Mouse (Mus musculus) G1E (cell line): Measurements from ENCODE around the gene Tpbgl. TPM values are rescaled to one million over a fixed set of nuclear protein-coding genes. Genes with fewer than 3 reads are reported as not detected.

Experiments
- ATAC-seq: 2 replicates; pipeline ENCODE4 v1.8.0; 2016; ENCODE audit warnings: mild to moderate bottlenecking; ENCODE audit not compliant: insufficient number of reproducible peaks, poor library complexity, low FRiP score, severe bottlenecking; ENCODE audit errors: extremely low read depth
- DNase-seq: peaks from one replicate; pipeline ENCODE4 v3.0.0; 2012; ENCODE audit warnings: low spot score
- H3K27me3 ChIP-seq: 2 replicates; pipeline ENCODE4 v1.6.1; 2012; ENCODE audit warnings: mild to moderate bottlenecking, low read length, inconsistent platforms; ENCODE audit not compliant: insufficient read depth
- H3K36me3 ChIP-seq: replicated peaks from 2 replicates; pipeline ENCODE3; 2012; ENCODE audit warnings: mild to moderate bottlenecking, inconsistent platforms
- H3K4me1 ChIP-seq: 2 replicates; pipeline ENCODE4 v1.6.1; 2012; ENCODE audit warnings: low read depth, low read length, inconsistent platforms, mixed read lengths; ENCODE audit not compliant: insufficient read depth
- H3K4me3 ChIP-seq: 2 replicates; pipeline ENCODE4 v1.5.1; 2012; ENCODE audit warnings: low read depth, mild to moderate bottlenecking, inconsistent platforms, low read length, moderate library complexity, mixed read lengths
- H3K9me3 ChIP-seq: replicated peaks from 2 replicates; pipeline ENCODE4 v1.6.1; 2012; ENCODE audit warnings: inconsistent platforms
- CTCF ChIP-seq: IDR thresholded peaks from 2 replicates; pipeline ENCODE4 v1.5.1; 2012; ENCODE audit warnings: low read depth, low read length, inconsistent platforms, mixed read lengths
- GATA1 ChIP-seq: IDR thresholded peaks from 2 replicates; pipeline ENCODE4 v1.6.1; 2012; ENCODE audit warnings: borderline replicate concordance, low read length, inconsistent platforms, mixed read lengths
- GATA2 ChIP-seq: IDR thresholded peaks from 2 replicates; pipeline ENCODE4 v1.6.1; 2012; ENCODE audit warnings: low read depth, low read length, inconsistent platforms, borderline replicate concordance
- POLR2AphosphoS5 ChIP-seq: IDR thresholded peaks from 2 replicates; pipeline ENCODE4 v1.6.1; 2012; ENCODE audit warnings: low read depth, low read length, inconsistent platforms; ENCODE audit not compliant: insufficient replicate concordance
- TAL1 ChIP-seq: conservative IDR thresholded peaks from 2 replicates; pipeline ENCODE4 v1.6.1; 2012; ENCODE audit warnings: low read depth, low read length, inconsistent platforms, mixed read lengths
- polyA plus RNA-seq: library from polyadenylated mRNA; stranded (reverse); fragments of >175 nt; gene quantifications from 2 replicates; pipeline ENCODE4 v1.2.3, GENCODE M21; 2012
- total RNA-seq, 2 experiments: library from RNA; stranded (forward) in 1 of 2; stranded (reverse) in 1 of 2; fragments of 200-1000 nt in 1 of 2; fragments of >200 nt in 1 of 2; fragmentation: Nextera tagmentation in 1 of 2; gene quantifications; 2 replicates each; pipeline ENCODE4 v1.2.3; 2014 to 2017

Gene Tpbgl
- total and polyA plus RNA-seq, 3 experiments, result 0.05 TPM; not detected in 2

DNA sequence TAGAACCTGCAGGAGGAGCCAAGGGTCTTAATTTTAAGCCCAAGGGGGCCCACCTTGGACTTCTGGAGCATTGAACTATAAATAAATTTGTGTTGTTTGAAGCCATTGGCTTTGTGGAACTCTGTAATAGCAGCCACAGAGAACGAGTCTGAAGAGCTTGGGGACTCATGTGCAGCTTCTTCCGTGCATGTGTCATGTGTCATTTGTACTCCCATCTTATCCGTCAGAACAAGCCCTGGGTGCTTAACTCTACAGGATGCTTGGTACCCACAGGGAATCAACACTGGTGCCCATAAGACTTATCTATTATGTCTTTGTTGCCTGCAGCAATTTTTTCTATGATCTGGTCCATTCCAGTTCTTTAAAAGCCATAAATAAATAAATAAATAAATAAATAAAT lies 48.7 kb downstream of the Tpbgl start:
- no peaks in the 10 kb centered on the region; the same call in 1 of the 2 replicates for H3K27me3 ChIP-seq
- H3K36me3 ChIP-seq, result peaks cover 73% of the 10 kb centered on the region
- peaks cover 5% of the 10 kb centered on the region; the same call in 1 of the 2 replicates for H3K4me1 ChIP-seq
- no peaks in the 10 kb centered on the region for H3K9me3 ChIP-seq
- DNase-seq, result no peak
- ATAC-seq, result no peak
- no peak for TF ChIP-seq CTCF
- TF ChIP-seq POLR2AphosphoS5, result no peak
- TF ChIP-seq GATA1, result no peak
- TF ChIP-seq GATA2, result no peak
- TF ChIP-seq TAL1, result no peak
- no peak overlapping the region for H3K4me3 ChIP-seq

Other genes with a start within 250 kb of the Tpbgl start
- gene Gdpd5, start 245.7 kb downstream of the Tpbgl start, total RNA-seq (2014; fragmentation: Nextera tagmentation), result 0.24 TPM in 1 of 2 replicates, not detected in the other
- 0.23 and 0.49 TPM in 2 replicates for gene Gdpd5, start 245.7 kb downstream of the Tpbgl start, total RNA-seq (2017)
- 0.02 and 0.16 TPM in 2 replicates for gene Gdpd5, start 245.7 kb downstream of the Tpbgl start, polyA plus RNA-seq
- not detected in 2 replicates for gene Klhl35, start 161.1 kb downstream of the Tpbgl start, total RNA-seq (2014; fragmentation: Nextera tagmentation)
- not detected in 2 replicates for gene Klhl35, start 161.1 kb downstream of the Tpbgl start, total RNA-seq (2017)
- not detected in 2 replicates for gene Klhl35, start 161.1 kb downstream of the Tpbgl start, polyA plus RNA-seq
- 437 and 482 TPM in 2 replicates for gene Rps3, start 143.4 kb downstream of the Tpbgl start, total RNA-seq (2014; fragmentation: Nextera tagmentation)
- 2,538 and 2,989 TPM in 2 replicates for gene Rps3, start 143.4 kb downstream of the Tpbgl start, total RNA-seq (2017)
- gene Rps3, start 143.4 kb downstream of the Tpbgl start, polyA plus RNA-seq, result 399 and 541 TPM in 2 replicates
- gene Arrb1, start 91.6 kb downstream of the Tpbgl start, total RNA-seq (2014; fragmentation: Nextera tagmentation), result 73.5 and 108 TPM in 2 replicates
- 73.8 and 84.8 TPM in 2 replicates for gene Arrb1, start 91.6 kb downstream of the Tpbgl start, total RNA-seq (2017)
- gene Arrb1, start 91.6 kb downstream of the Tpbgl start, polyA plus RNA-seq, result 33.4 and 60.6 TPM in 2 replicates
- gene Slco2b1, start 84.2 kb upstream of the Tpbgl start, total RNA-seq (2014; fragmentation: Nextera tagmentation), result 0.53 and 1.3 TPM in 2 replicates
- gene Slco2b1, start 84.2 kb upstream of the Tpbgl start, total RNA-seq (2017), result 0.81 and 1.4 TPM in 2 replicates
- 0.02 and 0.19 TPM in 2 replicates for gene Slco2b1, start 84.2 kb upstream of the Tpbgl start, polyA plus RNA-seq
- not detected in 2 replicates for gene Olfr520, start 103.2 kb upstream of the Tpbgl start, total RNA-seq (2014; fragmentation: Nextera tagmentation)
- gene Olfr520, start 103.2 kb upstream of the Tpbgl start, total RNA-seq (2017), result 0.11 TPM in 1 of 2 replicates, not detected in the other
- gene Olfr520, start 103.2 kb upstream of the Tpbgl start, polyA plus RNA-seq, result not detected in 2 replicates
- gene Olfr521, start 136.4 kb upstream of the Tpbgl start, total RNA-seq (2014; fragmentation: Nextera tagmentation), result not detected in 2 replicates
- gene Olfr521, start 136.4 kb upstream of the Tpbgl start, total RNA-seq (2017), result 0.05 TPM in 1 of 2 replicates, not detected in the other
- gene Olfr521, start 136.4 kb upstream of the Tpbgl start, polyA plus RNA-seq, result not detected in 2 replicates
- gene Neu3, start 201.3 kb upstream of the Tpbgl start, total RNA-seq (2014; fragmentation: Nextera tagmentation), result 5.9 and 9.0 TPM in 2 replicates
- gene Neu3, start 201.3 kb upstream of the Tpbgl start, total RNA-seq (2017), result 5.9 and 7.2 TPM in 2 replicates
- gene Neu3, start 201.3 kb upstream of the Tpbgl start, polyA plus RNA-seq, result 6.6 and 6.8 TPM in 2 replicates
- not detected in 2 replicates for gene Xrra1, start 232.0 kb upstream of the Tpbgl start, total RNA-seq (2014; fragmentation: Nextera tagmentation)
- gene Xrra1, start 232.0 kb upstream of the Tpbgl start, total RNA-seq (2017), result 0.29 and 0.33 TPM in 2 replicates
- gene Xrra1, start 232.0 kb upstream of the Tpbgl start, polyA plus RNA-seq, result 0.17 and 0.18 TPM in 2 replicates
- 258 and 259 TPM in 2 replicates for gene Spcs2, start 236.4 kb upstream of the Tpbgl start, total RNA-seq (2014; fragmentation: Nextera tagmentation)
- gene Spcs2, start 236.4 kb upstream of the Tpbgl start, total RNA-seq (2017), result 134 and 148 TPM in 2 replicates
- 77.2 and 85.1 TPM in 2 replicates for gene Spcs2, start 236.4 kb upstream of the Tpbgl start, polyA plus RNA-seq